Mouse (Mus musculus) heart, adult 2 months (tissue): ENCODE data around the gene Rph3a.

ENCODE experiments used
- CTCF ChIP-seq: fragments of 200-600 bp; IDR thresholded peaks from 2 replicates; pipeline ENCODE4 v1.8.1; 2022; ENCODE audit warnings: antibody characterized with exemption, mild to moderate bottlenecking, moderate library complexity
- POLR2A ChIP-seq: fragments of 200-500 bp; IDR thresholded peaks from 2 replicates; pipeline ENCODE4 v1.6.1; 2011; ENCODE audit warnings: mild to moderate bottlenecking, low read depth, low read length, control low read depth; ENCODE audit not compliant: insufficient read depth

- TF ChIP-seq POLR2A, result no peak
- TF ChIP-seq CTCF, result no peak
These were observed 48.9 kb downstream of the Rph3a start for GRCm38 (mm10) chr5:120961004-120961403.
